Comparison of ENCODE assay signal across 8 mouse cellular contexts in genomic region chr7:45509912-45510787, GRCm38 (mm10). TPM values are rescaled to one million over a fixed set of nuclear protein-coding genes. Genes with fewer than 3 reads are reported as not detected.
DNase-seq lines count a peak whose midpoint lies in the region; ATAC-seq and TF ChIP-seq lines count a peak whose summit lies in the region.

Nucb1 (minus strand) TSS chr7:45510406.

- TF ChIP-seq POLR2A in liver, adult 2 months (IDR thresholded peaks at IDR 0.05; ENCODE audit: extremely low read depth, insufficient read depth, low read length), result peak; percentile 64; the same call in 1 of the 2 replicates
- TF ChIP-seq POLR2A in myocyte (IDR thresholded peaks at IDR 0.05; ENCODE audit: insufficient read length, low read depth), result peak; percentile 52

- H3K9ac ChIP-seq in heart, embryonic 11.5 days (ENCODE audit: low read depth, low read length), result peak within 1 kb of the TSS; percentile 75
- H3K9ac ChIP-seq in kidney, embryonic 16.5 days (replicated peaks; ENCODE audit: low read length), result peak within 1 kb of the TSS; percentile 91
- H3K9ac ChIP-seq in liver, adult 2 months (ENCODE audit: low read depth, low read length), result peak within 1 kb of the TSS; percentile 80

- peak within 1 kb of the TSS; percentile 87 for H3K4me2 ChIP-seq in heart, embryonic 11.5 days
- peak within 1 kb of the TSS; percentile 99 for H3K4me2 ChIP-seq in kidney, embryonic 16.5 days (replicated peaks; ENCODE audit: low read depth, low read length)
- peak within 1 kb of the TSS; percentile 92 for H3K4me2 ChIP-seq in myocyte (ENCODE audit: low read depth)

- WGBS in heart, embryonic 11.5 days (ENCODE audit: insufficient replicate concordance), result 1% methylated on average over 44 of the region's 44 CpGs
- WGBS in kidney, embryonic 16.5 days, result under 1% methylated on average over 44 of the region's 44 CpGs
- under 1% methylated on average over 44 of the region's 44 CpGs for WGBS in liver, adult 2 months

- H3K27ac ChIP-seq in heart, embryonic 11.5 days (ENCODE audit: low read depth, low read length), result peak within 1 kb of the TSS; percentile 89
- peak within 1 kb of the TSS; percentile 99 for H3K27ac ChIP-seq in kidney, embryonic 16.5 days (ENCODE audit: low read length)
- peak within 1 kb of the TSS; percentile 84 for H3K27ac ChIP-seq in liver, adult 2 months (replicated peaks; ENCODE audit: insufficient read depth, low read depth, low read length)

- H3ac ChIP-seq in myocyte (ENCODE audit: control insufficient read depth, insufficient read length), result peak within 1 kb of the TSS; percentile 48

- peak within 1 kb of the TSS; percentile 56 for H3K4me3 ChIP-seq in heart, embryonic 11.5 days (ENCODE audit: low read depth, low read length)
- peak within 1 kb of the TSS; percentile 88 for H3K4me3 ChIP-seq in kidney, embryonic 16.5 days (ENCODE audit: low read length)
- H3K4me3 ChIP-seq in liver, adult 2 months (ENCODE audit: insufficient read depth, low read depth, low read length), result peak within 1 kb of the TSS; percentile 76
- H3K4me3 ChIP-seq in myocyte, result peak within 1 kb of the TSS; percentile 74

- peaks cover 9% of the 10 kb centered on the region; the same call in 1 of the 2 replicates for H3K36me3 ChIP-seq in heart, embryonic 11.5 days (ENCODE audit: control insufficient read depth, insufficient read depth, low read length)
- H3K36me3 ChIP-seq in kidney, embryonic 16.5 days (ENCODE audit: insufficient read depth, low read length), result peaks cover 18% of the 10 kb centered on the region
- no peaks in the 10 kb centered on the region for H3K36me3 ChIP-seq in liver, adult 2 months (ENCODE audit: control insufficient read depth, insufficient read depth, low read length)
- H3K36me3 ChIP-seq in myocyte (ENCODE audit: control insufficient read depth, insufficient read depth), result no peaks in the 10 kb centered on the region
- H3K36me3 ChIP-seq in splenic B cell, adult 2 months (ENCODE audit: control insufficient read depth, insufficient read depth, low read length, poor library complexity, severe bottlenecking), result no peaks in the 10 kb centered on the region

- H3K79me2 ChIP-seq in liver, adult 2 months (ENCODE audit: control insufficient read depth, insufficient read depth, low read length), result peaks cover 8% of the 10 kb centered on the region; the same call in 1 of the 2 replicates
- H3K79me2 ChIP-seq in myocyte (ENCODE audit: control insufficient read depth, insufficient read depth), result no peaks in the 10 kb centered on the region

- H3K27me3 ChIP-seq in heart, embryonic 11.5 days (ENCODE audit: control insufficient read depth, insufficient read depth, low read length), result no peaks in the 10 kb centered on the region
- H3K27me3 ChIP-seq in kidney, embryonic 16.5 days (ENCODE audit: insufficient read depth, low read length), result no peaks in the 10 kb centered on the region
- no peaks in the 10 kb centered on the region for H3K27me3 ChIP-seq in liver, adult 2 months (ENCODE audit: control insufficient read depth, insufficient read depth, low read length)
- H3K27me3 ChIP-seq in myocyte (ENCODE audit: control insufficient read depth, insufficient read depth, insufficient read length), result no peaks in the 10 kb centered on the region
- H3K27me3 ChIP-seq in splenic B cell, adult 2 months (ENCODE audit: control insufficient read depth, insufficient read depth, low read length, poor library complexity, severe bottlenecking), result no peaks in the 10 kb centered on the region

- peak; percentile 93 to 94 for DNase-seq in B cell, adult 2 months
- DNase-seq in brain, adult 2 months (ENCODE audit: low read depth, low spot score), result peak; percentile 95
- peak; percentile 85 for DNase-seq in liver, adult 2 months (ENCODE audit: extremely low read depth, low read depth, low spot score)
- peak; percentile 93 for DNase-seq in splenic B cell, adult 2 months (ENCODE audit: low read depth, low spot score)

- H3K4me1 ChIP-seq in heart, embryonic 11.5 days (ENCODE audit: control insufficient read depth, insufficient read depth, low read length), result peaks cover 17% of the 10 kb centered on the region
- H3K4me1 ChIP-seq in kidney, embryonic 16.5 days (ENCODE audit: insufficient read depth, low read length), result peaks cover 26% of the 10 kb centered on the region
- peaks cover 13% of the 10 kb centered on the region for H3K4me1 ChIP-seq in liver, adult 2 months (ENCODE audit: control insufficient read depth, insufficient read depth, low read length)

- ATAC-seq in erythroblast, adult 5-6 weeks (replicated peaks; ENCODE audit: low FRiP score, poor library complexity, severe bottlenecking), result peak; percentile 77
- peak; percentile 80 for ATAC-seq in heart, embryonic 11.5 days (replicated peaks; ENCODE audit: insufficient number of reproducible peaks, low FRiP score, low TSS enrichment)
- peak; percentile 89 for ATAC-seq in kidney, embryonic 16.5 days (ENCODE audit: low FRiP score, low TSS enrichment)

- no peaks in the 10 kb centered on the region for H3K9me3 ChIP-seq in heart, embryonic 11.5 days (replicated peaks; ENCODE audit: control insufficient read depth, low read length)
- H3K9me3 ChIP-seq in kidney, embryonic 16.5 days (ENCODE audit: low read length), result no peaks in the 10 kb centered on the region

- no peak for TF ChIP-seq CTCF in liver, adult 2 months (IDR thresholded peaks at IDR 0.05; ENCODE audit: low read depth, low read length)

TF ChIP-seq in myocyte, 11 proteins besides CTCF, POLR2A, EP300 and RAD21:
- peak; percentile 57 for TF ChIP-seq POLR2AphosphoS2 (IDR thresholded peaks at IDR 0.05; ENCODE audit: insufficient read length, low read depth)
- no peak for TF ChIP-seq MYOD1 (IDR thresholded peaks at IDR 0.05; ENCODE audit: control insufficient read depth in 1 of 3, insufficient read length in 2 of 3, low read depth in 2 of 3)
TF ChIP-seq in myocyte: peak in this region for 1.

RNA-seq across cellular contexts. Expression of gene Nucb1, which starts in this region (rescaled TPM):
- 83.0 and 88.6 TPM in 2 replicates for total RNA-seq in erythroblast, adult 5-6 weeks (2015; ENCODE audit: low replicate concordance)
- total RNA-seq in erythroblast, adult 5-6 weeks (2017; ENCODE audit: low replicate concordance), result 487 and 671 TPM in 2 replicates
- polyA plus RNA-seq in heart, embryonic 11.5 days (2014; fragmentation: Nextera tagmentation; extraction: Ambion mirVana), result 165 and 186 TPM in 2 replicates
- polyA plus RNA-seq in kidney, embryonic 16.5 days (2015; fragmentation: Nextera tagmentation; extraction: Ambion mirVana), result 295 and 299 TPM in 2 replicates
- total RNA-seq in liver, adult 2 months (2014; rRNA removed), result 68.1 and 84.8 TPM in 2 replicates
- 307 and 310 TPM in 2 replicates for polyA plus RNA-seq in liver, adult 2 months (2012; rRNA removed)
- 135 TPM for polyA plus RNA-seq in myocyte (2012; fragmentation: generic; extraction: Trizol)

Comparison
In these comparisons a context has a peak if more than half of its experiments do, and no peak if none do; other contexts are left out.
1. Peak in every context shown above with its lines: DNase-seq, ATAC-seq, H3K4me3 ChIP-seq and H3K27ac ChIP-seq.